Mouse (Mus musculus): ENCODE measurements around the gene Rsph6a. TPM values are rescaled to one million over a fixed set of nuclear protein-coding genes. Genes with fewer than 3 reads are reported as not detected.

Rsph6a gene
- polyA plus RNA-seq, 1 experiment: 0.06 TPM

DNA sequence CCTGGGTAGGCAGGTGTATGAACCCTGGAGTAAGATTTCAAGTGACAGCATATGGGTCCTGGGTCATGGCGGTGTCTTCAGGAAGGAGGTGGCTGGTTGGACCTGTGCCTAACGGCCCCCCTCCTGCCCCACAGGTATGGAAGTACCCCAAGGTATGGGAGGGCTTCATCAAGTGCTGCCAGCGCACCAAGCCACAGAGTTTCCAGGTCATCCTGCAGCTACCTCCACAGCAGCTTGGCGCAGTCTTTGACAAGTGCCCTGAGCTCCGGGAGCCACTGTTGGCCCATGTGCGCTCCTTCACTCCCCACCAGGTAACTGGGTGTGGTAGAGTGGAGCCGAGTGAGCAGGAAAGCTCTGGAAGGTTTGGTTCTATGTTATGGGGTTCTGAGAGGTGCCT is 1.4 kb upstream of the Rsph6a start:
- 95% methylated on average over 7 of the region's 7 CpGs for WGBS
- peaks cover 28% of the 10 kb centered on the region for H3K36me3 ChIP-seq (ENCODE audit: control insufficient read depth, insufficient read depth, low read length)
- DNase-seq (ENCODE audit: low read depth in 1 of 2, low spot score in 2 of 2): no peak

DNA sequence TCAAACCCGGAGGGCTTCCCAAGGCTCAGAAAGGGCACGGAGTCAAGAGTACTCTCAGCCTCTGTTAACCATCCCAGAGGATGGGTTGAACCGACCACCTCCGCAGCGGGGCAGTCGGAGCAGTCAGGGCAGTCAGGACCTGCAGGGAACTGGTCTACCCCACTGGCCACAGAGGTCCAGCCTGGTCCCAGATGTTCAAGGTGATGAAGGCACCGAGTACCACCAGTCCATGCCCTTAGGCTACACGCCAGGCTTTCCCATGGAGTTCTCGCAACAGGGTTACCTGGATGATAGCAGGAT is 237 bp downstream of the Rsph6a start:
- 93% methylated on average over 9 of the region's 9 CpGs for WGBS
- no peaks in the 10 kb centered on the region for H3K27me3 ChIP-seq (ENCODE audit: control insufficient read depth, insufficient read depth, low read length)
- H3K27ac ChIP-seq (ENCODE audit: insufficient read depth, low read length): no peak overlapping the region
- no peak for DNase-seq (ENCODE audit: low read depth in 1 of 2, low spot score in 2 of 2)
- H3K4me1 ChIP-seq (ENCODE audit: control insufficient read depth, insufficient read depth, insufficient read length): no peaks in the 10 kb centered on the region
- H3K4me3 ChIP-seq (ENCODE audit: extremely low read depth, insufficient read depth, insufficient read length): no peak overlapping the region
- TF ChIP-seq POLR2A (IDR thresholded peaks at IDR 0.05; ENCODE audit: low read depth, low read length) (no peak), CTCF (IDR thresholded peaks at IDR 0.05; ENCODE audit: extremely low read depth, insufficient read depth, insufficient read length, insufficient replicate concordance) (no peak)
- peaks cover 15% of the 10 kb centered on the region for H3K36me3 ChIP-seq (ENCODE audit: control insufficient read depth, insufficient read depth, low read length)

More for the DNA sequence above, 1.4 kb upstream of the Rsph6a start:
- H3K4me1 ChIP-seq (ENCODE audit: control insufficient read depth, insufficient read depth, insufficient read length): no peaks in the 10 kb centered on the region
- H3K27ac ChIP-seq (ENCODE audit: insufficient read depth, low read length): no peak overlapping the region
- no peak for TF ChIP-seq POLR2A (IDR thresholded peaks at IDR 0.05; ENCODE audit: low read depth, low read length)
- no peak for TF ChIP-seq CTCF (IDR thresholded peaks at IDR 0.05; ENCODE audit: extremely low read depth, insufficient read depth, insufficient read length, insufficient replicate concordance)
- no peaks in the 10 kb centered on the region for H3K27me3 ChIP-seq (ENCODE audit: control insufficient read depth, insufficient read depth, low read length)
- H3K4me3 ChIP-seq (ENCODE audit: extremely low read depth, insufficient read depth, insufficient read length): no peak overlapping the region

DNA sequence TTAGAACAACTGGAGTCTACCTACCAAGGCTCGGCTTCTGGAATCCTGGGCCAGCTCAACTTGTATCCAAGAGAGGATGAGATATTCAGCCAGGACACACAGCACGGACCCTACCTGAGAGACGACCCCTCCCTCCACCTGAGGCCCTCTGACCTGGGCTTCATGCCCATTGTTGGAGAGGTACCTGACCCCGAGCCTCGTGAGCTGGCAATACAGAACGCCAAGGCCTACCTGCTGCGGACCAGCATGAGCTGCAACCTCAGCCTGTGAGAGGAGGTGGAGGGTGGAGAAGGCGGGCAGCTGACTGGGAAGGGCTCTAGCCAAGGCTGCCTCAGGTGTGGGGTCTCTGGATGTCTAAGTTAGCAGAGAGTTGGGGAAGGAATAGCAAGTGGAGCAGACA is 618 bp downstream of the Rsph6a start:
- DNase-seq (ENCODE audit: low read depth in 1 of 2, low spot score in 2 of 2): no peak
- Histone ChIP-seq H3K4me3 (ENCODE audit: extremely low read depth, insufficient read depth, insufficient read length) (no peak overlapping the region), H3K4me1 (ENCODE audit: control insufficient read depth, insufficient read depth, insufficient read length) (no peaks in the 10 kb centered on the region), H3K27ac (ENCODE audit: insufficient read depth, low read length) (no peak overlapping the region), H3K36me3 (ENCODE audit: control insufficient read depth, insufficient read depth, low read length) (peaks cover 15% of the 10 kb centered on the region), H3K27me3 (ENCODE audit: control insufficient read depth, insufficient read depth, low read length) (no peaks in the 10 kb centered on the region)
- TF ChIP-seq CTCF (IDR thresholded peaks at IDR 0.05; ENCODE audit: extremely low read depth, insufficient read depth, insufficient read length, insufficient replicate concordance): no peak
- TF ChIP-seq POLR2A (IDR thresholded peaks at IDR 0.05; ENCODE audit: low read depth, low read length): no peak
- 88% methylated on average over 8 of the region's 8 CpGs for WGBS

DNA sequence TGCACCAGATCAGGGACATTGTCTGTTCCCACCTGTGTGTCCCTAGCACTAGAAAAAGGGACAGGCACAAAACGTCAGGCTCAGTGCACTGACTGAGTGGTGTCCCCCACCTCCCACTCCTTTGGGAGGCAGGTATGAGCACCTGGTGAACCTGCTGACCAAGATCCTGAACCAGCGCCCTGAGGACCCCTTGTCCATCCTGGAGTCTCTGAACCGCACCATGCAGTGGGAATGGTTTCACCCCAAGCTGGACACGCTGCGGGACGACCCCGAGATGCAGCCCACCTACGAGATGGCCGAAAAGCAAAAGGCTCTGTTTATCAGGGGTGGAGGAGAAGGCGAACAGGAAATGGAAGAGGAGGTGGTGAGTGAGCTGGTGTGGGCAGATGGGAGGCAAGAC is 2.9 kb downstream of the Rsph6a start:
- 63% methylated on average over 10 of the region's 10 CpGs for WGBS
- H3K4me3 ChIP-seq (ENCODE audit: extremely low read depth, insufficient read depth, insufficient read length): no peak overlapping the region
- peaks cover 5% of the 10 kb centered on the region for H3K36me3 ChIP-seq (ENCODE audit: control insufficient read depth, insufficient read depth, low read length)
- H3K27me3 ChIP-seq (ENCODE audit: control insufficient read depth, insufficient read depth, low read length): no peaks in the 10 kb centered on the region
- no peaks in the 10 kb centered on the region for H3K4me1 ChIP-seq (ENCODE audit: control insufficient read depth, insufficient read depth, insufficient read length)
- no peak overlapping the region for H3K27ac ChIP-seq (ENCODE audit: insufficient read depth, low read length)
- DNase-seq (ENCODE audit: low read depth in 1 of 2, low spot score in 2 of 2): no peak
- no peak for TF ChIP-seq CTCF (IDR thresholded peaks at IDR 0.05; ENCODE audit: extremely low read depth, insufficient read depth, insufficient read length, insufficient replicate concordance)
- no peak for TF ChIP-seq POLR2A (IDR thresholded peaks at IDR 0.05; ENCODE audit: low read depth, low read length)

DNA sequence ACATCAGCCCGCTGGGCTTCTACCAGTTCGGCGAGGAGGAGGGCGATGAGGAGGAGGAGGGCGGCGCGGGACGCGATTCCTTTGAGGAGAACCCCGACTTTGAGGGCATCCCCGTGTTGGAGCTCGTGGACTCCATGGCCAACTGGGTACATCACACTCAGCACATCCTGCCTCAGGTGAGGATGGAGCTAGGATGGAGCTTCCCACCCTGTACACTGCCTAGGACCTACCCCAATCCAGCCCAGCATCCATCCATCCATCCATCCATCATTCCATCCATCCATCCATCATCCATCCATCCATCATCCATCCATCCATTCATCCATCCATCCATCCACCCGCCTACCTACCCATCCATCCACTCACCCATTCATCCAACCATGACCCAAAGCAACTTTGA is 11.4 kb downstream of the Rsph6a start:
- Histone ChIP-seq H3K27me3 (ENCODE audit: control insufficient read depth, insufficient read depth, low read length) (peaks cover 12% of the 10 kb centered on the region), H3K4me1 (ENCODE audit: control insufficient read depth, insufficient read depth, insufficient read length) (no peaks in the 10 kb centered on the region), H3K36me3 (ENCODE audit: control insufficient read depth, insufficient read depth, low read length) (no peaks in the 10 kb centered on the region), H3K4me3 (ENCODE audit: extremely low read depth, insufficient read depth, insufficient read length) (no peak overlapping the region), H3K27ac (ENCODE audit: insufficient read depth, low read length) (no peak overlapping the region)
- TF ChIP-seq CTCF (IDR thresholded peaks at IDR 0.05; ENCODE audit: extremely low read depth, insufficient read depth, insufficient read length, insufficient replicate concordance) (no peak), POLR2A (IDR thresholded peaks at IDR 0.05; ENCODE audit: low read depth, low read length) (no peak)
- WGBS: 44% methylated on average over 13 of the region's 13 CpGs
- DNase-seq (ENCODE audit: low read depth in 1 of 2, low spot score in 2 of 2): no peak

DNA sequence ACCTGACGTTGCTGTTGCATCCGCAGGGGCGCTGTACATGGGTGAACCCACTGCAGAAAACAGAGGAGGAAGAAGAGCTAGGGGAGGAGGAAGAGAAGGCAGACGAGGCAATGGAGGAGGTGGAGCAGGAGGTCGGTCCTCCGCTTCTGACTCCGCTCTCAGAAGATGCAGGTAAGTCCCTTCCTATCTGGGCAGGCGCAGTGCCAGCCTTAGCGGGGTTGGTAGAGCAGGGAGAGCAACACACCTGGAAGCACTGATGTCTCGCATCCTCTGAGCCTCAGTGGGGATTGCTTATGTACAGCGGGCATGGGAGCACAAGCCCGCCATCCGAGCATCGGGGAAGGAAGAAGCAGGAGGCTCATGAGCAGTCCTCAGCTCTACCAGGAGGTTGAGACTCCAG is 12.6 kb downstream of the Rsph6a start:
- no peak overlapping the region for H3K27ac ChIP-seq (ENCODE audit: insufficient read depth, low read length)
- no peaks in the 10 kb centered on the region for H3K36me3 ChIP-seq (ENCODE audit: control insufficient read depth, insufficient read depth, low read length)
- no peak for DNase-seq (ENCODE audit: low read depth in 1 of 2, low spot score in 2 of 2)
- no peaks in the 10 kb centered on the region for H3K4me1 ChIP-seq (ENCODE audit: control insufficient read depth, insufficient read depth, insufficient read length)
- TF ChIP-seq CTCF (IDR thresholded peaks at IDR 0.05; ENCODE audit: extremely low read depth, insufficient read depth, insufficient read length, insufficient replicate concordance): no peak
- no peak for TF ChIP-seq POLR2A (IDR thresholded peaks at IDR 0.05; ENCODE audit: low read depth, low read length)
- H3K4me3 ChIP-seq (ENCODE audit: extremely low read depth, insufficient read depth, insufficient read length): no peak overlapping the region
- WGBS: 33% methylated on average over 14 of the region's 14 CpGs
- peaks cover 12% of the 10 kb centered on the region for H3K27me3 ChIP-seq (ENCODE audit: control insufficient read depth, insufficient read depth, low read length)

DNA sequence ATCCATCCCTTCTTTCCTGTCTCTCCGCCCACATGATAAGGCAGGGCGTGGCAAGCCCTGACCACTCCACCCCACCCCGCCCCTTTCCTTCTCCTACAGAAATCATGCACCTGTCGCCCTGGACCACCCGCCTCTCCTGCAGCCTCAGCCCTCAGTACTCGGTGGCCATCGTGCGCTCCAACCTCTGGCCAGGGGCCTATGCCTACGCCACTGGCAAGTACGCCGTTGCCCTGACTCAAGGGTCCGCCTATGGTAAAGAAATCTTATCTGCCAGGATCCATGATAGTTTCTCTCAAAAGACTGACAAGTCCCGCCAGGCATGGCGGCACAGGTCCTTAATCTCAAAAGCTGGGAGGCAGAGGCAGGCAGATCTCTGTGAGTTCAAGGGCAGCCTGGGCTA is 13.4 kb downstream of the Rsph6a start:
- 68% methylated on average over 12 of the region's 14 CpGs for WGBS
- TF ChIP-seq CTCF (IDR thresholded peaks at IDR 0.05; ENCODE audit: extremely low read depth, insufficient read depth, insufficient read length, insufficient replicate concordance): no peak
- TF ChIP-seq POLR2A (IDR thresholded peaks at IDR 0.05; ENCODE audit: low read depth, low read length): no peak

More for the DNA sequence above, 13.4 kb downstream of the Rsph6a start:
- peaks cover 12% of the 10 kb centered on the region for H3K27me3 ChIP-seq (ENCODE audit: control insufficient read depth, insufficient read depth, low read length)
- no peaks in the 10 kb centered on the region for H3K36me3 ChIP-seq (ENCODE audit: control insufficient read depth, insufficient read depth, low read length)
- H3K4me1 ChIP-seq (ENCODE audit: control insufficient read depth, insufficient read depth, insufficient read length): no peaks in the 10 kb centered on the region
- DNase-seq (ENCODE audit: low read depth in 1 of 2, low spot score in 2 of 2): no peak
- no peak overlapping the region for H3K4me3 ChIP-seq (ENCODE audit: extremely low read depth, insufficient read depth, insufficient read length)
- no peak overlapping the region for H3K27ac ChIP-seq (ENCODE audit: insufficient read depth, low read length)

Measured in spleen, adult 2 months (tissue).